9 mouse cellular contexts compared by ENCODE assay signal in the genomic region with DNA sequence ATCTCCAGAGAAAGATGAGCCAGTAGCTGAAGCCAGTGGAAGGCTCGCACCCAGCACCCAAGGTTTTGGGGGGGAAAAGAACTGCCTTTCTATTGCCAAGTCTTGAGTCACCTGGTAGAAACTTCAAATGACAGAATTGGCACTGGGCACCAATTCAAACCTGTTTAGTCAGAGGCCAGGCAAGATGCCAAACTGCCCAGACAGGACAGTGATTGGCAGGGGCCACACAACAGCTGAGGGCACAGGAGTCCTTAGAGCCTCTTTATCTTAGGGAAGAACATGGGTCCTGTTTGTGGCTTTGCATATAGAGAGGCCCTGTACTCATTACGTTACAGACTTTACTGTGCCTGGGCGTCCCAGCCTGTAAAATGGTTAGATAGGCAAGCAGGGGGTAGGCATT. TPM values are rescaled to one million over a fixed set of nuclear protein-coding genes. Genes with fewer than 3 reads are reported as not detected.
DNase-seq lines count a peak whose midpoint lies in the region; ATAC-seq lines count a peak whose summit lies in the region.
"Had no signal": no experiment of that assay in that cellular context is flagged by ENCODE, and none has a peak within 500 bp of the region (broad histone marks: within the 10 kb centered on the region; RNA-seq: fewer than 3 reads in every experiment).

No protein-coding gene starts in this region.

- no peaks in the 10 kb centered on the region for H3K27me3 ChIP-seq in liver, embryonic 13.5 days
- H3K27me3 ChIP-seq in midbrain, embryonic 14.5 days (ENCODE audit: control insufficient read depth, insufficient read depth, low read length): no peaks in the 10 kb centered on the region

- peak overlapping the region; percentile 99 for H3K27ac ChIP-seq in liver, embryonic 13.5 days
- H3K27ac ChIP-seq in midbrain, embryonic 14.5 days (replicated peaks; ENCODE audit: low read depth, low read length): no peak overlapping the region

- H3K36me3 ChIP-seq in liver, embryonic 13.5 days: no peaks in the 10 kb centered on the region
- H3K36me3 ChIP-seq in midbrain, embryonic 14.5 days (ENCODE audit: control insufficient read depth, insufficient read depth, low read length): no peaks in the 10 kb centered on the region

- no peaks in the 10 kb centered on the region for H3K9me3 ChIP-seq in liver, embryonic 13.5 days (replicated peaks)
- no peaks in the 10 kb centered on the region for H3K9me3 ChIP-seq in midbrain, embryonic 14.5 days (ENCODE audit: control insufficient read depth, low read length)

- peaks cover 83% of the 10 kb centered on the region for H3K4me1 ChIP-seq in liver, embryonic 13.5 days (replicated peaks)
- no peaks in the 10 kb centered on the region for H3K4me1 ChIP-seq in midbrain, embryonic 14.5 days (ENCODE audit: control insufficient read depth, insufficient read depth, low read length)

- peak; percentile 81 for DNase-seq in urinary bladder, postnatal 14 days (ENCODE audit: low spot score)
- no peak for DNase-seq in urinary bladder, postnatal 4 days (ENCODE audit: low spot score in 2 of 2)
- DNase-seq in liver, embryonic 13.5 days: no peak
- no peak for DNase-seq in c-Kit-positive CD71-positive TER-119-positive erythroid progenitor cells, embryonic 14.5 days (ENCODE audit: low spot score)
- no peak for DNase-seq in midbrain, embryonic 14.5 days

- ATAC-seq in erythroblast, adult 5-6 weeks (replicated peaks; ENCODE audit: low FRiP score, poor library complexity, severe bottlenecking): peak; percentile 33
- no peak for ATAC-seq in liver, embryonic 13.5 days (ENCODE audit: low read depth)
- ATAC-seq in frontal cortex, adult (ENCODE audit: low TSS enrichment): no peak
- ATAC-seq in midbrain, embryonic 14.5 days (ENCODE audit: low FRiP score, low TSS enrichment): no peak

- 37% methylated on average over 3 of the region's 3 CpGs for WGBS in liver, embryonic 13.5 days (ENCODE audit: insufficient replicate concordance)
- 75% methylated on average over 3 of the region's 3 CpGs for WGBS in midbrain, embryonic 14.5 days

- H3K4me3 ChIP-seq in liver, embryonic 13.5 days (replicated peaks): no peak overlapping the region
- H3K4me3 ChIP-seq in midbrain, embryonic 14.5 days (replicated peaks; ENCODE audit: low read depth, low read length): no peak overlapping the region

- H3K9ac ChIP-seq in liver, embryonic 13.5 days: peak overlapping the region; percentile 4; the same call in 1 of the 2 replicates
- H3K9ac ChIP-seq in midbrain, embryonic 14.5 days (replicated peaks; ENCODE audit: low read length): no peak overlapping the region

- H3K4me2 ChIP-seq in liver, embryonic 13.5 days: no peak overlapping the region
- no peak overlapping the region for H3K4me2 ChIP-seq in midbrain, embryonic 14.5 days (ENCODE audit: low read length)

RNA-seq across cellular contexts. Expression of a gene that starts 7.0 kb away (rescaled TPM):
- 28.2 and 32.1 TPM in 2 replicates for total RNA-seq in erythroblast, adult 5-6 weeks (2015; ENCODE audit: low replicate concordance)
- total RNA-seq in erythroblast, adult 5-6 weeks (2017; ENCODE audit: low replicate concordance): 7.1 and 7.5 TPM in 2 replicates
- 42.7 and 55.6 TPM in 2 replicates for polyA plus RNA-seq in liver, embryonic 13.5 days (2015; fragmentation: Nextera tagmentation; extraction: Ambion mirVana)
- 112 and 165 TPM in 2 replicates for polyA plus RNA-seq in midbrain, embryonic 14.5 days (2014; fragmentation: Nextera tagmentation; extraction: Ambion mirVana)

RNA-seq across cellular contexts. Expression of a gene that starts 44.1 kb away (rescaled TPM):
- total RNA-seq in erythroblast, adult 5-6 weeks (2015; ENCODE audit: low replicate concordance): 0.19 and 1.0 TPM in 2 replicates
- 0.85 TPM in 1 of 2 replicates, not detected in the other for total RNA-seq in erythroblast, adult 5-6 weeks (2017; ENCODE audit: low replicate concordance)
- polyA plus RNA-seq in liver, embryonic 13.5 days (2015; fragmentation: Nextera tagmentation; extraction: Ambion mirVana): 0.43 and 0.52 TPM in 2 replicates
- 0.12 TPM in 1 of 2 replicates, not detected in the other for polyA plus RNA-seq in midbrain, embryonic 14.5 days (2014; fragmentation: Nextera tagmentation; extraction: Ambion mirVana)
- total RNA-seq: gastrocnemius, adult 18-20 months; layer of hippocampus, postnatal 14 days had no signal

RNA-seq across cellular contexts. Expression of a gene that starts 49.7 kb away (rescaled TPM):
- total RNA-seq in erythroblast, adult 5-6 weeks (2015; ENCODE audit: low replicate concordance): not detected in 2 replicates
- total RNA-seq in erythroblast, adult 5-6 weeks (2017; ENCODE audit: low replicate concordance): 1.3 and 1.4 TPM in 2 replicates
- polyA plus RNA-seq in liver, embryonic 13.5 days (2015; fragmentation: Nextera tagmentation; extraction: Ambion mirVana): 3.5 TPM in 2 replicates
- 3.6 and 5.2 TPM in 2 replicates for polyA plus RNA-seq in midbrain, embryonic 14.5 days (2014; fragmentation: Nextera tagmentation; extraction: Ambion mirVana)

RNA-seq across cellular contexts. Expression of a gene that starts 49.9 kb away (rescaled TPM):
- 24.2 and 30.9 TPM in 2 replicates for total RNA-seq in erythroblast, adult 5-6 weeks (2015; ENCODE audit: low replicate concordance)
- 20.9 and 34.9 TPM in 2 replicates for total RNA-seq in erythroblast, adult 5-6 weeks (2017; ENCODE audit: low replicate concordance)
- polyA plus RNA-seq in liver, embryonic 13.5 days (2015; fragmentation: Nextera tagmentation; extraction: Ambion mirVana): 5.5 and 6.0 TPM in 2 replicates
- 0.24 and 1.3 TPM in 2 replicates for polyA plus RNA-seq in midbrain, embryonic 14.5 days (2014; fragmentation: Nextera tagmentation; extraction: Ambion mirVana)
